In the genomic region with DNA sequence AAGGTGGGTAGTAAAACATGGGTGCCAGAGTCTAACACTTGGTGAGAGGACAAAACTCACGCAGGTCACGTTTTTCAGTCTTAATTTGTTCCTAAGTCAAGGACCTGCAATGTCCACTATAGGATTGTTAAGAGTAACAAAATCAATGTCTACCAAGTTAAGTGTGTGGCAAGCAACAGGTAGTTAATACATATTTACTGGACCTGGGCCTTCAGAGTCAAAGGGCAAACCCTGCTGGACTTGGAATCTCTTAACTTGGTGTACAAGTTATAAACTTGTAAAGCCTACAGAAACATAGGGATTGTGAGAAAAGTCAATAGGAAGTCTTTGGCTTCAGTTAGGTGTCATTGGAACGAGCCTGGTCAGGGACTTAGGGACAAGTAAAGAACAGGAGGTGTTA, we compare ENCODE assay signal across 19 mouse cellular contexts. TPM values are rescaled to one million over a fixed set of nuclear protein-coding genes. Genes with fewer than 3 reads are reported as not detected.
"Had no signal": no experiment of that assay in that cellular context is flagged by ENCODE, and none has a peak within 500 bp of the region (broad histone marks: within the 10 kb centered on the region; RNA-seq: fewer than 3 reads in every experiment).

No protein-coding gene starts in this region.

- H3K4me3 ChIP-seq: neural tube, embryonic 15.5 days; stomach, embryonic 15.5 days had no signal

- H3K4me2 ChIP-seq: neural tube, embryonic 15.5 days; stomach, embryonic 15.5 days had no signal

- H3K4me1 ChIP-seq: neural tube, embryonic 15.5 days; stomach, embryonic 15.5 days had no signal

- H3K27me3 ChIP-seq: neural tube, embryonic 15.5 days; stomach, embryonic 15.5 days had no signal

- DNase-seq: retina, postnatal 1 day; right cerebral cortex, adult 18-20 months; right cerebral cortex, postnatal 14 days; right cerebral cortex, postnatal 25 days; right cerebral cortex, postnatal 4 days; spleen, adult 18-20 months; thymus, adult 18-20 months; thymus, adult 2 months; thymus, postnatal 14 days; thymus, postnatal 25 days; thymus, postnatal 36 days; thymus, postnatal 4 days had no signal

- H3K36me3 ChIP-seq: neural tube, embryonic 15.5 days; stomach, embryonic 15.5 days had no signal

- H3K27ac ChIP-seq: neural tube, embryonic 15.5 days; stomach, embryonic 15.5 days; stomach, postnatal 0 days had no signal

- H3K9me3 ChIP-seq: neural tube, embryonic 15.5 days; stomach, embryonic 15.5 days had no signal

- H3K9ac ChIP-seq: neural tube, embryonic 15.5 days; stomach, embryonic 15.5 days had no signal

RNA-seq across cellular contexts. Expression of a gene that starts 9.1 kb away (rescaled TPM):
- total RNA-seq: neutrophil, adult 5-6 weeks had no signal
- polyA plus RNA-seq: spleen, adult 2 months had no signal

RNA-seq across cellular contexts. Expression of a gene that starts 11.1 kb away (rescaled TPM):
- total RNA-seq: neutrophil, adult 5-6 weeks had no signal
- polyA plus RNA-seq: neural tube, embryonic 14.5 days; spleen, adult 2 months had no signal

RNA-seq across cellular contexts. Expression of a gene that starts 25.9 kb away (rescaled TPM):
- polyA plus RNA-seq: spleen, adult 2 months; stomach, embryonic 14.5 days had no signal

RNA-seq across cellular contexts. Expression of a gene that starts 26.3 kb away (rescaled TPM):
- total RNA-seq: neutrophil, adult 5-6 weeks had no signal
- polyA plus RNA-seq: neural tube, embryonic 14.5 days had no signal
